Mouse (Mus musculus) lung, embryonic 15.5 days (tissue): ENCODE results near the gene Dnah17. TPM values are rescaled to one million over a fixed set of nuclear protein-coding genes. Genes with fewer than 3 reads are reported as not detected.

ENCODE experiments used
- ATAC-seq: fragments of 200-750 bp; cut with Nextera tagmentation; 2 replicates; pipeline ENCODE4 v1.8.0; 2017; ENCODE audit warnings: moderate number of reproducible peaks, borderline replicate concordance; ENCODE audit not compliant: low FRiP score, low TSS enrichment; ENCODE audit errors: extremely low read depth
- H3K27ac ChIP-seq: fragments of 300-500 bp; sonication (generic); 2 replicates; pipeline ENCODE4 v1.5.1; 2015; ENCODE audit warnings: moderate library complexity, mild to moderate bottlenecking, inconsistent platforms
- H3K27me3 ChIP-seq: fragments of 300-500 bp; sonication (generic); 2 replicates; pipeline ENCODE4 v1.6.1; 2015; ENCODE audit warnings: inconsistent platforms
- H3K36me3 ChIP-seq: fragments of 300-500 bp; sonication (generic); 2 replicates; pipeline ENCODE4 v1.6.1; 2015; ENCODE audit warnings: inconsistent platforms
- H3K4me1 ChIP-seq: fragments of 300-500 bp; sonication (generic); 2 replicates; pipeline ENCODE4 v1.6.1; 2015; ENCODE audit warnings: inconsistent platforms
- H3K4me2 ChIP-seq: fragments of 300-500 bp; sonication (generic); 2 replicates; pipeline ENCODE4 v1.6.1; 2015; ENCODE audit warnings: inconsistent platforms, mild to moderate bottlenecking, moderate library complexity
- H3K4me3 ChIP-seq: fragments of 300-500 bp; sonication (generic); 2 replicates; pipeline ENCODE4 v1.5.1; 2015; ENCODE audit warnings: mild to moderate bottlenecking, inconsistent platforms
- H3K9ac ChIP-seq: fragments of 300-500 bp; sonication (generic); 2 replicates; pipeline ENCODE4 v1.6.1; 2015; ENCODE audit warnings: inconsistent platforms
- H3K9me3 ChIP-seq: fragments of 300-500 bp; sonication (generic); 2 replicates; pipeline ENCODE4 v1.6.1; 2016; ENCODE audit warnings: inconsistent platforms
- WGBS: fragments of 180-500 bp; shearing (Covaris S2); methylation state at CpG from one replicate; pipeline ENCODE4 v1.1.7; 2015; 5-methylcytosine and 5-hydroxymethylcytosine counted together
- polyA plus RNA-seq: library from polyadenylated mRNA; unstranded; fragments of >200 nt; fragmentation: Nextera tagmentation; extraction: Ambion mirVana; gene quantifications from 2 replicates; pipeline ENCODE4 v1.2.1, GENCODE M21; 2015

The Dnah17 gene
- polyA plus RNA-seq, 1 experiment from 2014 or later, result 0.19 TPM

DNA sequence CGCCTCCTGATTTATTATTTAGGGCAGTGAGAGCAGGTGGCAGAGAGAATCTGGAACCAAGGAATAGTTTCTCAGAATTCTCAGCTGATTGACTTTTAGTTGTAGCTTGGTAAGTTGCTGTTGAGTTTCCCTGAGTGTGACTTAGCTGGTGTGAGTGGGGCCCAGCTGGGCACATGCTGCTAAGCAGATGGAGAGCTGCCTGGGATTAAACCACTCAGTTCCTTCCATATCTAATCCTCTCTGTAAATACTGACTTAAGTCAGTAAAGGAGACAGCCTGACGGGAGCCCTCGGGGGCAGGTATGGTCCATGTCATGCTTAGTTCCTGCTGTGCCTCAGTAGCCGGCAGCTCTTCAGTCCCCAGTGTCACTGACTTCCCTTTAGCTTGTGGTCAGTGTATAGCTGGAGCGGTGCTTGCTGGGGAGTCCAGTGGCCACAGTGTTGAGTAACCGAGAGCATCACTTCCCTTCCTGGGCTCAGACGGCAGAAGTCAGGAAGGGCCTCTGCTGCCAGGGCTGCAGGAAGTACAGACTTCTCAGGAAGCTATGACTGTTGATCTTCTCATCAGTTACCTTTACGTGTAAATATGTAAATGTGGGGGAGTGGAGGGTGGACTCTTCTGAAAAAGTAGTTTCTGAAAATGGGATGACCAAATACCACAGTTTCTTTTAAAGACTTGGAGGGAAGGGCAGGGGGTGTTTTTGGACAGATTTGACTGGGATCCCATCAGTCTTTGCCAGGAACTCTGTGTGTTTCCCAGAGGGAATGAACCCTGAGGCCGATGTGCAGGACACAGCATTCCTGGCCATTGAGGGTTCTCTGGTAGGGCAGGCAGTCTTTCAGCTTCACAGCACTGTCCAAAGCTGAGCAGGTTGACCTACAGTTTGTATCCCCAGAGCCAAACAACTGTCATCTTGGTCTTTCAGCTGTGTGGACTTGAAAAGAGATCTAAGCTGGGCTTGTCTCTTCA is 138.6 kb downstream of the Dnah17 start:
- 0 out of 2 replicates have a peak overlapping the region, but pooled peaks have one; percentile 1 for H3K27ac ChIP-seq
- ATAC-seq, result no peak

DNA sequence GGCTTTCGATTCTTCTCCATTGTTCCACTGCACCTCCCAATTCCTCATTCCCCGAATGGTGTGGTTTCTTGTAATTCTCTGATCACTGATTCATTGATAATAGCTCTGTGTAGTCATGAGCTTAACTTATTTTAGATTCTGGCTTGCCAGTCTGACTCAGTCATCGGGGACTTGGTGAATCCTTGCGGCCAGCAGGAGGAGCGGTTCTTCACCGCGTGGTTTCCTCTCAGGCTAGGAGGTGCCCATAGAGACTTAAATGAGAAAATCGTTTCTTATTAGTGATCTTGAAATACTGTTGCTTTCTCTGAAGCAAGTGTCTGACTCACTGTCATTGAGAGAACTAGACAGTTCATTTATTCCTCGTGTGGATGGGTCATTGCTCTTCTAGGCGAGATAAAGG is 140.5 kb downstream of the Dnah17 start:
- H3K36me3 ChIP-seq, result no peaks in the 10 kb centered on the region
- no peaks in the 10 kb centered on the region for H3K27me3 ChIP-seq
- H3K27ac ChIP-seq, result no peak overlapping the region
- H3K4me1 ChIP-seq, result peaks cover 57% of the 10 kb centered on the region
- no peak overlapping the region for H3K4me2 ChIP-seq
- ATAC-seq, result no peak
- no peaks in the 10 kb centered on the region for H3K9me3 ChIP-seq
- no peak overlapping the region for H3K9ac ChIP-seq
- 46% methylated on average over 10 of the region's 10 CpGs for WGBS
- no peak overlapping the region for H3K4me3 ChIP-seq

More for the DNA sequence above, 138.6 kb downstream of the Dnah17 start:
- 49% methylated on average over 9 of the region's 9 CpGs for WGBS
- Histone ChIP-seq H3K9ac (no peak overlapping the region), H3K4me3 (no peak overlapping the region), H3K36me3 (no peaks in the 10 kb centered on the region), H3K4me1 (peaks cover 58% of the 10 kb centered on the region), H3K9me3 (no peaks in the 10 kb centered on the region), H3K4me2 (no peak overlapping the region), H3K27me3 (no peaks in the 10 kb centered on the region)

DNA sequence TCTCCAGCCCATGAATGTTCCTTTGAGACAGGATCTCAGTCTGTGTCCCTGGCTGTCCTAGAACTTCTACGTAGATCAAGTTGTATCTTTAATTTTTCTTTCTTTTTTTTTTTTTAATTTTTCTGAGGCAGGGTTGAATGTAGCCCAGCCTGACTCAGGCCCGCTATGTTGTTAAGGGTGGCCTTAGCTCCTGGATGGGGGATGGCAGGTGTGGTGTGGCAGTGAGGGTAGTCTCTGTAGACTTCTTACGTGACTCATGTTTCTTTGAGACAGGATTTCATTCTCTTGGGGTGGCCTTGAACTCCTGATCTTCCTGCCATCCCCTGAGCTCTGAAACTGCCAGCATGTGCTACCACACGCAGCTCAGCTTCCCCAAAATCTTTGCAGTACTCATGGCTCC is 141.2 kb downstream of the Dnah17 start:
- no peak overlapping the region for H3K4me2 ChIP-seq
- no peak overlapping the region for H3K9ac ChIP-seq
- H3K4me3 ChIP-seq, result no peak overlapping the region
- H3K27ac ChIP-seq, result no peak overlapping the region
- H3K27me3 ChIP-seq, result no peaks in the 10 kb centered on the region
- no peak for ATAC-seq
- H3K36me3 ChIP-seq, result no peaks in the 10 kb centered on the region
- no peaks in the 10 kb centered on the region for H3K9me3 ChIP-seq
- peaks cover 50% of the 10 kb centered on the region for H3K4me1 ChIP-seq
- 90% methylated on average over 4 of the region's 4 CpGs for WGBS

DNA sequence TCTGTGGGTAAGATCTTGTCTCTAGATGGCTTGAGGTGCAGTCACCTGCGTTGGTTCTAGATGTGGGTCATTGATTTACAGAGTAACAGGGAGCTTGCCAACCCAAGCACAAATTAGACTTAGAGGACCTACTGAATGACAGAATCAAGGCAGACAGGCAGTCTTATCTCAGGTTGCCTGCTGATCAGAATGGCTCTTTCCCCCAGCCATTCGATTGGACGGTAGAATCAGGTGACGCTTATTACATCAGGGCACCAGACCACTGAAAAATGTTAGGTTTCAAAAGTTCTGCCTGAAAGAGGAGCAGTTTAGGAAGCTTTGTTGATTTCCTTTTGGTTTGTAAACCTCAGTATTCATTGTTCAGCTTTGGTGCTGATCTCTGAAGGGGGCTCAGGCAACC is 142.5 kb downstream of the Dnah17 start:
- H3K9ac ChIP-seq, result peak overlapping the region; percentile 79
- H3K27ac ChIP-seq, result peak overlapping the region; percentile 90
- H3K4me1 ChIP-seq, result peaks cover 37% of the 10 kb centered on the region

DNA sequence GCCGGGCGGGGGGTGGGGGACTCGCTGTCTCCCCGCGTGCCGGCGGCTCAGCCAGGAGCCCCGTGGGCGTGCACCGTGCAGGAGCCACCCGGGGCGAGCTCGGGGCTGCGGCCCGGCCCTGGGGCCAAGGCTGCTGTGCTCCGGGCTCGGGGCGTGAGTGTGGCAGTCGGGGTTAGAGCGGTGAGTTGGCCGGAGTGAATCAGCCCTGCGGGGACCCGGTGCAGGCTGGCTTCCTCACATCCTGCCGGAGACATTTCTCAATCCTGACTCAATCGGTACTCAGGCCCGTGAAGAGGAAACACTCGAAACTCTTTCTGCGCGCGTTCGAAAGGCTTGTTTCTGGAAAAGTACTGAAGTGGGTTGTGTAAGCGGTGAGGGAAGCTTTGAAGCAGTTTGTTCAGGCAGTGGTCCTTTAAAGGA is 143.4 kb downstream of the Dnah17 start:
- no peaks in the 10 kb centered on the region for H3K36me3 ChIP-seq
- peak overlapping the region; percentile 79 for H3K9ac ChIP-seq
- H3K27me3 ChIP-seq, result no peaks in the 10 kb centered on the region
- peak overlapping the region; percentile 70 for H3K4me2 ChIP-seq
- H3K9me3 ChIP-seq, result no peaks in the 10 kb centered on the region
- peak overlapping the region; percentile 90 for H3K27ac ChIP-seq
- peaks cover 28% of the 10 kb centered on the region for H3K4me1 ChIP-seq
- peak; percentile 65 for ATAC-seq
- under 1% methylated on average over 32 of the region's 32 CpGs for WGBS
- peak overlapping the region; percentile 81 for H3K4me3 ChIP-seq

More for the DNA sequence above, 142.5 kb downstream of the Dnah17 start:
- no peak for ATAC-seq
- Histone ChIP-seq H3K36me3 (no peaks in the 10 kb centered on the region), H3K4me3 (peak overlapping the region; percentile 81), H3K27me3 (no peaks in the 10 kb centered on the region), H3K4me2 (peak overlapping the region; percentile 70), H3K9me3 (no peaks in the 10 kb centered on the region)
- WGBS, result 62% methylated on average over 4 of the region's 4 CpGs

DNA sequence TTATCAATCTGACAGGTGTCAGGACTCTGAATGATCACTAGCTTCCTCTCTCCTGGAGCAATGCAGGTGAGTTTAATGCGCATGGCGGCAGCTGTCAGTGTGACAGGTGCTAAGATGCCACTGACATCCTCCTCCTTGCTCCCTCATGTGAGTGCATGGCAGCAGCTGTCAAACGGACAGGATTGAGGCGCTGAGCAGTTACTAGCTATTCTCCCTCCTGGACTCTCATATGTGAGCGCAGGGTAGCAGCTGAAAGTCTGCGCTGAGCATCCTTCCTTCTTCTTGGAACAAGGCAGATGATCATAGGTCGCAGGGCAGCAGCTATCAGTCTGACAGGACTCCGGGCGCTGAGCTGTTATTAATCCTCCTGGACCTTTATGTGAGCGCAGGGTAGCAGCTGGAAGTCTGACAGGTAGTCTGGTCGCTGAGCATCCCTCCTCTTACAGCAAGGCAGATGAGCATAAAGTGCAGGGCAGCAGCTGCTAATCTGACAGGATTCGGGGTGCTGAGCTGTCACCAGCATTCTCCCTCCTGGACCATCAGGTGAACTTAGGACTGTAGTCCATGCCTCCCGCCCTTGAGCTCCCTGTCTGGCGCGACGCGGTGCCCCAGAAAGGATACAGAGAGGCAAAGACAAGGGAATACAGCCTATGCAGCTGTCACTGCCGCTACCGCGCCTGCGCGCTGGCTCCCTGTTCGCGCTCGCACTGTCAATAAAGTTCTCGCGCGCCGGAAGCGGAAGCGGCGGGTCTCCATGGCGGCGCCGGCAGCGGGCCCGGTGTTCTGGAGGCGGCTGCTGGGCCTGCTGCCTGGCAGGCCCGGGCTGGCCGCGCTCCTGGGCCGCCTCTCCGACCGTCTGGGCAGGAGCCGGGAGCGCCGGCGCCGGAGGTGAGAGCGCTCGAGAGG is 144.1 kb downstream of the Dnah17 start, which contains the start of gene Pgs1:
TSS of gene Pgs1 (plus strand) at position 167 of the 906 bp plus-strand sequence.
- no peaks in the 10 kb centered on the region for H3K36me3 ChIP-seq
- peak within 1 kb of the TSS; percentile 81 for H3K4me3 ChIP-seq
- ATAC-seq, result peak; percentile 73
- H3K9me3 ChIP-seq, result no peaks in the 10 kb centered on the region
- H3K4me2 ChIP-seq, result peak within 1 kb of the TSS; percentile 70
- H3K4me1 ChIP-seq, result peaks cover 22% of the 10 kb centered on the region
- 6% methylated on average over 51 of the region's 51 CpGs for WGBS
- H3K9ac ChIP-seq, result peak within 1 kb of the TSS; percentile 79
- no peaks in the 10 kb centered on the region for H3K27me3 ChIP-seq
- peak within 1 kb of the TSS; percentile 90 for H3K27ac ChIP-seq

DNA sequence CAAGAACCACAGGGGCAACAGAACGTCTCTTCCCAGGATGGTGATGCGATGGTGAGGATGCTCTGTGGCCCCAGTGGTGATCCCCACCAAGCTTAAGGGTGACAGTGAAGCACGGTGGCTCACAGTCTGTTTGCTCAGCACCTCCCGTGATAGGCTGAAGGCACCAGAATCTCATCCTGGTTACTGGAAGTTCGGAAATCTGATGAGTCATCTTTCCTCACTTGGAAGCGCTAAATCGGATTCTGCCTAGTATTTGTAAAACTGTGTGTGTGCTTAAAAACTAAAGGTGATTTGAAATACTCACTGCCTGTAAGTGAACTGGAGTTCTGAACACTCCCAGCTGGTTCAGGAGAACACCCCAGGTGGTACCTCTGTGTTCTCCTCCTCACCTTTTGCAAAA is 146.7 kb downstream of the Dnah17 start:
- Histone ChIP-seq H3K27ac (no peak overlapping the region), H3K36me3 (no peaks in the 10 kb centered on the region), H3K4me1 (peaks cover 17% of the 10 kb centered on the region), H3K4me3 (no peak overlapping the region), H3K27me3 (no peaks in the 10 kb centered on the region), H3K9me3 (no peaks in the 10 kb centered on the region), H3K9ac (no peak overlapping the region), H3K4me2 (no peak overlapping the region)
- WGBS, result 53% methylated on average over 7 of the region's 7 CpGs
- no peak for ATAC-seq

DNA sequence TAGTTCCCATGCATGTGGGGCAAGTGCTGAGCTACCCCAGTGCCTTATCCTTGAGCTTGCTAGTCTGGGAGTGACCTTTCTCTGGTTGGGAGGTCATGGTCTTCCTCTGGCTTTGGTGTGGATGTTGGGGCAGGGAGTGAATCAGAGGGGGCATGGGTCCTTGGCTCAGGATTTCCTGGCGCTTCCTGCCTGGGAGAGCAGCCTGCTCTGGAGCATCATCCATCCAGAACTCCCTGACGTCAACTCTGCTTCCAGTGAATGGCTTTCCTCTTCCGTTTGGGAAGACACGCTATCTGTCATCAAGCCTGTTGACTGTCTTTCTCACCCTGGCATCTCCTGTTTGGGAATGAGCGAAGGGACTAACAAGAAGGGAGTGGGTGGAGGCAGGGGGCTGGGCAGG is 148.0 kb downstream of the Dnah17 start:
- peaks cover 5% of the 10 kb centered on the region for H3K4me1 ChIP-seq
- 53% methylated on average over 5 of the region's 5 CpGs for WGBS
- no peak overlapping the region for H3K4me2 ChIP-seq
- no peaks in the 10 kb centered on the region for H3K27me3 ChIP-seq
- no peaks in the 10 kb centered on the region for H3K36me3 ChIP-seq
- no peak overlapping the region for H3K4me3 ChIP-seq
- no peaks in the 10 kb centered on the region for H3K9me3 ChIP-seq
- no peak overlapping the region for H3K27ac ChIP-seq
- H3K9ac ChIP-seq, result no peak overlapping the region
- no peak for ATAC-seq

DNA sequence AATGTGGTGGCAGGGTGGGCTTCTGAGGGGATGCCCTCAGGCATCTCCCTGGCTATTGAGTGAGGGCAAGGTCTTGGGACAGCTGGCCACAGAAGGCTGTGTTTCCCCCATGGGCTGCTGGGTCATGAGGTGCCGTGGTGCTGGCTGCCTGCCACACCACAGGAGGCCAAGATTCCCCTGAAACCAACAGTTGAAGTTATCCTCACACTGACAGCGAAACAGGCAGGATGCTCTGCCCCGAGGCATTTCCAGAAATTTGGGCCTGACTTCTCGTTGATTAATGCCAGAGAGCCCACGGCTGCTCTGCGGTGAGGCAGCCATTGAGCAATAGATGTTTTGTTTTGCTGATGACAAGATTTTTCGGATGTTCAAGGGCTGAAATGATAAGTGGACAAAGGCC is 151.0 kb downstream of the Dnah17 start:
- Histone ChIP-seq H3K4me1 (peaks cover 23% of the 10 kb centered on the region), H3K9me3 (no peaks in the 10 kb centered on the region), H3K9ac (no peak overlapping the region), H3K4me2 (no peak overlapping the region), H3K36me3 (no peaks in the 10 kb centered on the region), H3K27ac (no peak overlapping the region), H3K27me3 (no peaks in the 10 kb centered on the region), H3K4me3 (no peak overlapping the region)
- 51% methylated on average over 7 of the region's 7 CpGs for WGBS
- no peak for ATAC-seq

DNA sequence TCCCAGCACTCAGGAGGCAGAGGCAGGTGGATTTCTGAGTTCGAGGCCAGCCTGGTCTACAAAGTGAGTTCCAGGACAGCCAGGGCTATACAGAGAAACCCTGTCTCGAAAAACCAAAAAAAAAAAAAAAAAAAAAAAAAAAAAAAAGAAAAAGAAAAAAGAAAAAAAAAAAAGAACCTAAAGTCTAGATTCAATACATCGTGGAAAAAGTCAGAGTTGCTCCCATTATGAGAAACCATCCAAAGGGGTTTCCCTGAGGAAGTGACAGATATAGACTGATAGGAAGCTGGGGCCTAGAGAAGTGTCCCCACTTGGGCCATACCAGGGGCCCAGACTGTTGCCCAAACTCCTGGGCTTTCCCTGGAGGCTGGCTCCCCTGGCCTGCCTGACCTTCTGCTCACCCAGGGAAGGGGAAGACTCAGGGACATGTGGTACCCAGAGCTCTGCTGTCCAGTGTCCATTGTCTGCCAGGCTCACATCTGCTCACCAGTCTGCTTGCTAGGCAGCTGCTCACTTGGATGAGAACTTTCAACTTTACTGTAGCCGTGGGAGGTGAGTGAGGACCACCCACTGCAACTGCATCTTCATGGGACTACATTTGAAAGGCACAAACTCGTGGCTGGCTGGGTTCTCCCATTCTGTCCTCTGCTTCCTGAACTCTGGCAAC is 152.6 kb downstream of the Dnah17 start:
- Histone ChIP-seq H3K27ac (no peak overlapping the region), H3K4me1 (peaks cover 38% of the 10 kb centered on the region), H3K9me3 (no peaks in the 10 kb centered on the region), H3K9ac (no peak overlapping the region), H3K36me3 (no peaks in the 10 kb centered on the region), H3K4me3 (no peak overlapping the region), H3K4me2 (no peak overlapping the region), H3K27me3 (no peaks in the 10 kb centered on the region)
- ATAC-seq, result no peak
- WGBS, result 56% methylated on average over 4 of the region's 5 CpGs

DNA sequence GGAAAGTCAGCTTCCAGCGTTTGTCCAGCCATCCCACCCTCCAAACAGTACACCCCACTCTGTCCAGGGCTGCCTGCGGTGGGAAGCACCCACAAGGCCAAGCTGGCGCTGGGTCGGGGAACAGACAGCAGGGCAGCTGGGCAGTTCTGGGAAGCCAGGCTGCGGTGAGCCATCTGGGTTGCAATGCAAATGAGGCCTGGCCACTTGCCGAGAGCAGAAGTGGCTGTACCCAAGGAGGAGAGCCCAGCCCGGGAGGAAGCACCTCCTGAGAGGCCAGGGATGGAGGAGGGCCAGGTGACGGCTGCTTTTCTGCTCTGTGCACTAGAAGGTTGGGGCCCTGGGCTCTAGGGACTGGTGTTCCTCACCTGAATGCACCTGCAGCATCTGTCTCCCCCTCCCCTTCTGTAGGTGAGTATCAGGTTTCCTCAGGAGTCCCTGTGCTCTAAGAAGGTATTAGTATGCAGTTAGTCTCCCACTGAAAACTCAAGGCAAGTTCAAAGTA is 154.3 kb downstream of the Dnah17 start:
- H3K9ac ChIP-seq, result no peak overlapping the region
- WGBS, result 31% methylated on average over 8 of the region's 8 CpGs
- peak overlapping the region; percentile 78 for H3K27ac ChIP-seq
- H3K27me3 ChIP-seq, result no peaks in the 10 kb centered on the region
- H3K4me2 ChIP-seq, result peak overlapping the region; percentile 8; the same call in 1 of the 2 replicates
- no peaks in the 10 kb centered on the region for H3K36me3 ChIP-seq
- ATAC-seq, result peak; percentile 65
- no peak overlapping the region for H3K4me3 ChIP-seq
- H3K9me3 ChIP-seq, result no peaks in the 10 kb centered on the region
- peaks cover 38% of the 10 kb centered on the region for H3K4me1 ChIP-seq
